Mouse (Mus musculus) brain, embryonic 14.5 days (tissue): ENCODE data around the gene D630023F18Rik.

ENCODE experiments used
- CTCF ChIP-seq: fragments of 200-500 bp; IDR thresholded peaks from 2 replicates; pipeline ENCODE4 v1.5.1; 2012; ENCODE audit warnings: inconsistent platforms, mild to moderate bottlenecking, moderate library complexity, borderline replicate concordance; ENCODE audit not compliant: insufficient read depth, insufficient read length; ENCODE audit errors: extremely low read depth
- POLR2A ChIP-seq: fragments of 200-500 bp; IDR thresholded peaks from 2 replicates; pipeline ENCODE4 v1.6.1; 2012; ENCODE audit warnings: mild to moderate bottlenecking, inconsistent platforms, borderline replicate concordance; ENCODE audit not compliant: poor library complexity, insufficient read depth, insufficient read length, severe bottlenecking; ENCODE audit errors: extremely low read depth

- TF ChIP-seq CTCF (no peak), POLR2A (no peak)
Measured at GRCm38 (mm10) chr1:65162210-65162609, 39.2 kb upstream of the D630023F18Rik start.
